Mouse (Mus musculus): ENCODE data around the gene Dok1. TPM values are rescaled to one million over a fixed set of nuclear protein-coding genes. Genes with fewer than 3 reads are reported as not detected.

Gene Dok1
- polyA plus RNA-seq, 1 experiment from 2014 or later, result 22.2 TPM

- H3K9ac ChIP-seq, result no peak overlapping the region
- H3K27ac ChIP-seq, result no peak overlapping the region
- H3K36me3 ChIP-seq, result no peaks in the 10 kb centered on the region
- peaks cover 33% of the 10 kb centered on the region for H3K4me1 ChIP-seq
- peaks cover 100% of the 10 kb centered on the region for H3K27me3 ChIP-seq (replicated peaks)
- H3K4me3 ChIP-seq, result peak overlapping the region; percentile 32; the same call in 1 of the 2 replicates
- no peaks in the 10 kb centered on the region for H3K9me3 ChIP-seq (replicated peaks)
- H3K4me2 ChIP-seq, result peak overlapping the region; percentile 53
- no peak for ATAC-seq
- WGBS (ENCODE audit: insufficient replicate concordance), result 11% methylated on average over 8 of the region's 8 CpGs
Observed at GRCm38 (mm10) chr6:83068221-83068620, 35.0 kb upstream of the Dok1 start.

GRCm38 (mm10) chr6:83066441-83066840, 33.2 kb upstream of the Dok1 start:
- Histone ChIP-seq H3K36me3 (no peaks in the 10 kb centered on the region), H3K4me3 (no peak overlapping the region), H3K9me3 (replicated peaks) (no peaks in the 10 kb centered on the region), H3K9ac (no peak overlapping the region), H3K4me1 (peaks cover 32% of the 10 kb centered on the region), H3K27ac (no peak overlapping the region), H3K4me2 (no peak overlapping the region), H3K27me3 (replicated peaks) (peaks cover 100% of the 10 kb centered on the region)
- no peak for ATAC-seq
- WGBS (ENCODE audit: insufficient replicate concordance), result 27% methylated on average over 6 of the region's 6 CpGs

GRCm38 (mm10) chr6:83065995-83066394, 32.7 kb upstream of the Dok1 start:
- Histone ChIP-seq H3K27ac (no peak overlapping the region), H3K27me3 (replicated peaks) (peaks cover 100% of the 10 kb centered on the region), H3K4me2 (no peak overlapping the region), H3K36me3 (no peaks in the 10 kb centered on the region), H3K9ac (no peak overlapping the region), H3K9me3 (replicated peaks) (no peaks in the 10 kb centered on the region), H3K4me1 (peaks cover 27% of the 10 kb centered on the region), H3K4me3 (no peak overlapping the region)
- WGBS (ENCODE audit: insufficient replicate concordance), result 39% methylated on average over 8 of the region's 8 CpGs
- no peak for ATAC-seq

- H3K4me2 ChIP-seq, result peak overlapping the region; percentile 41
- 77% methylated on average over 2 of the region's 2 CpGs for WGBS (ENCODE audit: insufficient replicate concordance)
- no peak overlapping the region for H3K4me3 ChIP-seq
- peaks cover 44% of the 10 kb centered on the region for H3K27me3 ChIP-seq (replicated peaks)
- H3K4me1 ChIP-seq, result peaks cover 29% of the 10 kb centered on the region
- H3K27ac ChIP-seq, result no peak overlapping the region
- peak overlapping the region; percentile 14; the same call in 1 of the 2 replicates for H3K9ac ChIP-seq
- H3K36me3 ChIP-seq, result peaks cover 28% of the 10 kb centered on the region
- ATAC-seq, result no peak
- no peaks in the 10 kb centered on the region for H3K9me3 ChIP-seq (replicated peaks)
Observed at GRCm38 (mm10) chr6:83058725-83059124, 25.5 kb upstream of the Dok1 start.

GRCm38 (mm10) chr6:83057790-83058189, 24.5 kb upstream of the Dok1 start, which contains the start of gene Dqx1:
Gene Dqx1, plus strand, starts transcription at chr6:83057844.
- Histone ChIP-seq H3K9ac (peak within 1 kb of the TSS; percentile 14; the same call in 1 of the 2 replicates), H3K27me3 (replicated peaks) (peaks cover 35% of the 10 kb centered on the region), H3K9me3 (replicated peaks) (no peaks in the 10 kb centered on the region), H3K4me3 (peak within 1 kb of the TSS; percentile 89), H3K27ac (peak within 1 kb of the TSS; percentile 49), H3K36me3 (peaks cover 28% of the 10 kb centered on the region), H3K4me2 (peak within 1 kb of the TSS; percentile 89), H3K4me1 (peaks cover 35% of the 10 kb centered on the region)
- ATAC-seq, result no peak
- WGBS (ENCODE audit: insufficient replicate concordance), result 75% methylated on average over 3 of the region's 3 CpGs

GRCm38 (mm10) chr6:83054871-83055431, 21.7 kb upstream of the Dok1 start, which contains the start of gene Htra2:
Gene Htra2, minus strand, starts transcription at chr6:83055273.
- Histone ChIP-seq H3K4me1 (peaks cover 54% of the 10 kb centered on the region), H3K36me3 (peaks cover 55% of the 10 kb centered on the region), H3K9ac (peak within 1 kb of the TSS; percentile 96), H3K4me3 (peak within 1 kb of the TSS; percentile 89), H3K27me3 (replicated peaks) (0 out of 2 replicates have a peak, but pooled peaks cover 7% of the 10 kb centered on the region), H3K9me3 (replicated peaks) (no peaks in the 10 kb centered on the region), H3K27ac (peak within 1 kb of the TSS; percentile 94), H3K4me2 (peak within 1 kb of the TSS; percentile 89)
- WGBS (ENCODE audit: insufficient replicate concordance), result 2% methylated on average over 50 of the region's 50 CpGs
- peak; percentile 13 for ATAC-seq

- Histone ChIP-seq H3K4me3 (peak within 1 kb of the TSS; percentile 89), H3K27me3 (replicated peaks) (0 out of 2 replicates have a peak, but pooled peaks cover under 1% of the 10 kb centered on the region)
- ATAC-seq, result peak; percentile 95
Observed at GRCm38 (mm10) chr6:83054074-83054851, 21.0 kb upstream of the Dok1 start, which contains the start of gene Aup1. Gene Aup1, plus strand, starts transcription at chr6:83054521.

GRCm38 (mm10) chr6:83053136-83053960, 20.1 kb upstream of the Dok1 start:
- 3% methylated on average over 26 of the region's 26 CpGs for WGBS (ENCODE audit: insufficient replicate concordance)
- H3K27me3 ChIP-seq (replicated peaks), result no peaks in the 10 kb centered on the region
- peaks cover 56% of the 10 kb centered on the region for H3K4me1 ChIP-seq
- ATAC-seq, result no peak
- no peaks in the 10 kb centered on the region for H3K9me3 ChIP-seq (replicated peaks)
- peak overlapping the region; percentile 96 for H3K9ac ChIP-seq
- H3K27ac ChIP-seq, result peak overlapping the region; percentile 94
- H3K36me3 ChIP-seq, result peaks cover 54% of the 10 kb centered on the region
- H3K4me3 ChIP-seq, result peak overlapping the region; percentile 89
- peak overlapping the region; percentile 89 for H3K4me2 ChIP-seq

More at GRCm38 (mm10) chr6:83054074-83054851, 21.0 kb upstream of the Dok1 start, which contains the start of gene Aup1:
- H3K4me2 ChIP-seq, result peak within 1 kb of the TSS; percentile 89
- peak within 1 kb of the TSS; percentile 96 for H3K9ac ChIP-seq
- peaks cover 56% of the 10 kb centered on the region for H3K4me1 ChIP-seq
- no peaks in the 10 kb centered on the region for H3K9me3 ChIP-seq (replicated peaks)
- 1% methylated on average over 64 of the region's 64 CpGs for WGBS (ENCODE audit: insufficient replicate concordance)
- H3K36me3 ChIP-seq, result peaks cover 55% of the 10 kb centered on the region
- peak within 1 kb of the TSS; percentile 94 for H3K27ac ChIP-seq

GRCm38 (mm10) chr6:83049367-83049766, 16.1 kb upstream of the Dok1 start:
- H3K4me2 ChIP-seq, result no peak overlapping the region
- 0 out of 2 replicates have a peak overlapping the region, but pooled peaks have one; percentile 50 for H3K27ac ChIP-seq
- no peak for ATAC-seq
- no peak overlapping the region for H3K4me3 ChIP-seq
- peaks cover 27% of the 10 kb centered on the region for H3K36me3 ChIP-seq
- no peaks in the 10 kb centered on the region for H3K9me3 ChIP-seq (replicated peaks)
- H3K9ac ChIP-seq, result no peak overlapping the region
- H3K4me1 ChIP-seq, result peaks cover 37% of the 10 kb centered on the region
- no peaks in the 10 kb centered on the region for H3K27me3 ChIP-seq (replicated peaks)
- WGBS (ENCODE audit: insufficient replicate concordance), result 62% methylated on average over 10 of the region's 10 CpGs

GRCm38 (mm10) chr6:83044742-83045141, 11.5 kb upstream of the Dok1 start:
- H3K4me1 ChIP-seq, result peaks cover 15% of the 10 kb centered on the region
- H3K27ac ChIP-seq, result no peak overlapping the region
- WGBS (ENCODE audit: insufficient replicate concordance), result 66% methylated on average over 9 of the region's 9 CpGs
- no peak overlapping the region for H3K4me2 ChIP-seq
- ATAC-seq, result no peak
- H3K4me3 ChIP-seq, result no peak overlapping the region
- no peaks in the 10 kb centered on the region for H3K27me3 ChIP-seq (replicated peaks)
- H3K9me3 ChIP-seq (replicated peaks), result no peaks in the 10 kb centered on the region
- no peak overlapping the region for H3K9ac ChIP-seq
- H3K36me3 ChIP-seq, result no peaks in the 10 kb centered on the region

- H3K4me1 ChIP-seq, result peaks cover 18% of the 10 kb centered on the region
- H3K27ac ChIP-seq, result no peak overlapping the region; the same call in 1 of the 2 replicates
- no peak overlapping the region for H3K4me2 ChIP-seq
- no peaks in the 10 kb centered on the region for H3K9me3 ChIP-seq (replicated peaks)
- ATAC-seq, result no peak
- WGBS (ENCODE audit: insufficient replicate concordance), result 87% methylated on average over 5 of the region's 5 CpGs
- no peaks in the 10 kb centered on the region for H3K36me3 ChIP-seq
- no peak overlapping the region for H3K4me3 ChIP-seq
- H3K27me3 ChIP-seq (replicated peaks), result no peaks in the 10 kb centered on the region
- H3K9ac ChIP-seq, result no peak overlapping the region
Observed at GRCm38 (mm10) chr6:83043993-83044392, 10.7 kb upstream of the Dok1 start.
